Mouse (Mus musculus) regulatory T cell (primary cell): ENCODE data around the gene Chd1l.

Source experiments
- in situ Hi-C: fragments of 300-600 bp; cut with MboI, MseI; formaldehyde crosslinking; loops from one replicate; pipeline ENCODE4 v1.15.1; 2025; ENCODE audit warnings: high pct_unique_total_duplicates

Chd1l gene

DNA sequence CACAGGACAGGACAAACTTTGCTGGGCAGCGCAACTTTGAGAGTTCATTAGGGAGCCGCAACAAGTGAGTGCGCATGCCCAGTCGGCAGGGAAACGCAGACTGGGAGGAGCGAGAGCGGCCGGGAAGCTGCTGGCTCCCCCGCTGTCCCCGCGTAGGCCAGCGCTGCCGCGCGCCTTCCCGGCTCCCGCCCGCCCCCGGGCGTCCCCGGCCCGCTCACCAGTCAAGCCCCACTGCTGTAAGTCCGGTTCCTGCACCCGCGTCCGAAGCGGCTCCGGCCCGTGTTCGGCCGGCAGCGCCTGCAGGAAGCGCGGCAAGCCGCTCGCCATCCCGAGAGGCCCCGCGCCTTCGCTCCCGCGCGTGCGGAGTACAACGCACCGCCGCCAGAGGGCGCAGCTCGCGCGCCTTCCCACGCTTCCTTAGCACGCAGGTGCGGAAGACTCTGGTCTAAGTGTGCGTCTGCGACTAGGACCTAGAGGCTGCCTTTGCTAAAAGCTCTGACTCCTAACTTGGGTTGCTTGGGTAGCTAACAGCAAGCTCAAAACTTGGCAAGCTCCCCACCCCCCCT lies at the start of gene Chd1l:
Gene Chd1l, minus strand, starts transcription at position 359 of the 566 bp plus-strand sequence.
- in situ Hi-C loops, result loop anchor here (10.0 kb wide), 1 partner anchor 1625 kb away; no protein-coding TSS in a partner anchor

DNA sequence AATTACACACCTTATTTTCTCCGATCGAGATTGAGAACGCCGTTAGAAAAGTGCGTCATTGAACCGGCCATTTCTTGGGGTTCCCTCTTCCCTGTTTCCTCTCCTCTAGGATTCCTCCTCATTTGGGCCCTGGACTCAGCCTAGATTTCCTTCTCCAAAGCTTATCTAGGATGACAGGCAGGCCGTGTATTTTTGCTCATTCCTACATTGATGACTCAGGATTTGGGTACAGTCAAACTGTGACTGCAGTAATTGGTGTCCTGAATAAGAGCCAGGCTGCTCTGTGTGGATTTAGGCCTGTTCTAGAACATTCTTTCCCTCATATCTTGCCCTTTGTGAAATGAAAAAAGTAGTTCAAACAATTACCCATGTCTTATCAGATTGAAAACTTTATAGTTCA lies 49.7 kb upstream of the Chd1l start:
- in situ Hi-C loops, result no loop called here

DNA sequence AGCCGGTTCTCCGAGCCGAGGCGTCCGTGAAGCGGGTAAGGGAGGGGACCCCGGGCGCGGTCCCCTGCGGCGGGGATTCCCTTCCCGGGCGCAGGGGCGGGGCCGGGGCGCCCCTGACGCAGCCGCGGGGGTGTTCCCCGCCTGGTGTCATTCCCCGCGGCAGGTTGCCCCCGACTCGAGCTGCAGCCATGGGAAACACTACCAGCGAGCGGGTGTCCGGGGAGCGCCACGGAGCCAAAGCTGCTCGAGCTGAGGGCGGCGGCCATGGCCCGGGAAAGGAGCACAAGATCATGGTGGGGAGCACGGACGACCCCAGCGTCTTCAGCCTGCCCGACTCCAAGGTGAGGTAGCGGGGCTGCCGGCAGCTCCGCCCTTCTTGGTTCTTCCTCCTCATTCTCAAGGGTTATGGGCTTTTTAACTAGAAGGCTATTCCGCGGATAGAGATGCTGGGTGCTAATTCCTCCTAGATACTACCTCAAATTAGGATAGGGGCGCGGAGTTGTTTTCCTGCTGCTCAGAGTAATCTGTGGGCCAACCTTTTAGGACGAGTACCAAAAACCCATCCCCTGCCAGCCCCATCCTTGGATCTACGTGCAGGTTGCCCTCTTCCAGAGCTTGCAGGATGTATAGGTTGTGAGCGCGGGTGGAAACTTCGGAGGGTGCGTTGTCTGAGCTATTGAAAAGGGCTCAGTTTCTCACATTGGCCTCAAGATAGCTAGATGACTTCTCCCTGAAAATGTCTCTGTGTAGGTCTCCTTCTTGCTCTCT lies 48.6 kb upstream of the Chd1l start:
- in situ Hi-C loops, result no loop called here

DNA sequence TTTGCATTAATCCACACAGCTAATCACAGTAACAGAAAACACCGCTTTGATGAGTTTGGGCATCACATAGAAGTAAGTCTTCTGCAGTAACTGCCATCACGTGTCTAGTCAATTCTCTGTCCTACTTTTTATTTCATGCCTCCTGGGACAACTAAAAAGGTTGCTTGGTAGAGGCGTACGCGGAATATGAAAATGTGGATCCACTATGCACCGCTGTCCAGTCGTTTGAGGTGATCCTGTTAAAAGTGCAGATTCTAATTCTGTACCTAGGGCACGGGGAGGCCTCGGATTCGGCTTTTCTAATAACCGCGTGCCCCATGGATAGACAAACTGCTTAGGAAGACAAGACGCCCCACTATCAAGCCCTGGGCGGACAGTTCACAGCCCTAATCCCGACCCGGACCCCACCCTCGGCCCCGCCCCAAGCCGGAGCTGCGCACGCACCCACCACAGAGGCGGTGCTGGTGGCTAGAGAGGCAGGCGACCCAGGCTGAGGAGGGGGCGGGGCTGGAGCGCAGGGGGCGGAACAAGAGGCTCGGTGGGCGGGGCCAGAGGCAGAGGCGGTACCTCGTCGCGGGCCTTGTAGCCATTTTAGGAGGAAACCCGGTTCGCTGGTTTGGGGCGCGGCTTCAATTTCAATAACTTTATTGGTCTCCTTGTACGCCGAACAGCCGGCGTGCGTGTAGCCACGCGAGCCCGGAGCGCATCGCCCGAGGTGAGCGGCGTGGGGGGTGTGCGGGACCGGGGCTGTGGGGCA lies 47.8 kb upstream of the Chd1l start, which contains the start of gene Prkab2:
Gene Prkab2, plus strand, starts transcription at position 539 of the 757 bp plus-strand sequence.
- in situ Hi-C loops, result no loop called here

DNA sequence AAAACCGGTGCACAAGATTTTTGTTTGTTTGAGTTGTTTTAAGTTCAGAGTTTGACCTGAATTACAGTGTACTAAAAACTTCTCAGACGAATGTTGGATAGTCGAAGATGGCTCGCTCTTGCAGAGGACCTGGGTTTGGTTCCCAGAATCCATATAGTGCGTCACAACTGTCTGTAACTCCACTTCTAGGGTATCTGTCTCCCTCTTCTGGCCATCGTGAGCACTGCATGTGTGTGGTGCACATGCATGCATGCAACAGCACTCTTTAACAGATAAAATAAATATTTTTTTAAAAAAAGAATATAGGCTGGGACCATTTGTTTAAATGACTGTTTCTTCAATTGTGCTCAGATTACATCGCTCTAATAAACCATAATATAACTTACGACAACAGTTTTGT lies 44.9 kb upstream of the Chd1l start:
- in situ Hi-C loops, result no loop called here

DNA sequence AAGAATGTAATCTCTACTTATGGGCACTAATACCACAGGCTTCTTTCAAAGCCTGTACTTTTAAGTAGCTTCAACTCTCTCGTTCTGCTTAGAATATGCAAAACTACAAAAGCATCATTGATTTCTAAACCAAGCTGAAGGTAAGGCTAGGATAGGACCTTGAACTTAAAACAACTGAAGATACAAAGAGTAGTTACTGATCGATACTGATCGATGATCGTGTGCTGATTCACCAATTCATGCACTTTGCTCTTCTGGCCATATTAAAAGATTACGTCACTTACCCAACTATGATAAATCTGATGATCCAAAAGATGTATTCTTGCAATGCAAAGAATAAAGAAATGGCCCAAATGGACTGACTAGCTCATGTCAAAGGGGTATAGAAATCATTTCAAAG lies 43.8 kb upstream of the Chd1l start:
- in situ Hi-C loops, result no loop called here

DNA sequence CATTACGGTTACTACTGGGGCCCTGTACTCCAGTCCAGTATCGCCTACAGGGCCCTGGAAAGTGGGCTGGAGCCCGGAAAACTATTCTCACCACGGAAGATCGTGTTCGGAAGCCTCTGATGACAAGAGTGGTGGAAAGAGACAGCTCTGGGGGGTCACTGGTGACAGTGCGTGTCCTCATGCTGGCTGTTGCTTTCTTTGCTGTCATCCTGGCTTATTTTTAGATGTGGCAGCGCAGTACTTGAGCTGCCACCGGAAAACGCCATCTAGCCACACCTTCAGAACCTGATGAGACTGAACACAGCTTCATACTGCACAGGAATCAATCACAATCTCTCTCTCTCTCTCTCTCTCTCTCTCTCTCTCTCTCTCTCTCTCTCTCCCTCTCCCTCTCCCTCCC lies 41.6 kb upstream of the Chd1l start:
- in situ Hi-C loops, result no loop called here

DNA sequence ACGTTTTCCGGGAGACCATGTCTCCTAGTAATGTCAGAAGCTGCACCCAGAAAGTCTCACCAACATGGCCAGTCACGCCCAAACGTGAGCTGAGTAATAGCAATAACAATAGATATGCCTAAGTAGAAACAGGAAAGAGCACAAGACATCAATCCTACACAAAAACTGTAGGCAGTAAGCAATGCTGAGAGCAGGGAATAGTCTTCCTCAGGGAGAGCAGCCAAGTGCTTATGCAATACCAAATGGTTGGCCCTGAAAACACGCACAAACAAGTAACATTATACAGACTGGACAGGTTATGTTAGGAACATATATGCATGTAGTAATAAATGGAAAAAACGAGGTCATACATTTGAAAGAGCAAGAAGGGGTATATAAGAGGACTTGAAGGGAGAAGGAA lies 39.5 kb upstream of the Chd1l start:
- in situ Hi-C loops, result no loop called here

DNA sequence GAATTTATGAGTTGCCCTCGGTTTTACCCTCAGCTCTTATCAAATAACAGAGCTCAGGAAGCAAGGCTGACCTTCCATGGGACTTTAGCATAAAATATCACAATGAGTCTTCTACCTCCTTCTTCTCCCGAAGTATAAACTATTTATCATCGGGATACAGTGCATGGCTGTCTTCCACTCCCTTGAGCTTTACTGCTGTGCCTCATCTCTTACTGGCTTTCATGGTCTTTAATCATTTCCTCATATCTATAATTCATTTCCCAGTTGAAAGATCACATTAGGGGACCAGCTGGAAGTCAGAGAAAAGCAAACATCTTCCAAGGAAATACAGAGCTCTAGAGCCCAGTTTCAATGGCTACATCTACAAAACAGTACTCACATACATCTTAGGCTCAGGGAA lies 39.0 kb upstream of the Chd1l start:
- in situ Hi-C loops, result no loop called here

DNA sequence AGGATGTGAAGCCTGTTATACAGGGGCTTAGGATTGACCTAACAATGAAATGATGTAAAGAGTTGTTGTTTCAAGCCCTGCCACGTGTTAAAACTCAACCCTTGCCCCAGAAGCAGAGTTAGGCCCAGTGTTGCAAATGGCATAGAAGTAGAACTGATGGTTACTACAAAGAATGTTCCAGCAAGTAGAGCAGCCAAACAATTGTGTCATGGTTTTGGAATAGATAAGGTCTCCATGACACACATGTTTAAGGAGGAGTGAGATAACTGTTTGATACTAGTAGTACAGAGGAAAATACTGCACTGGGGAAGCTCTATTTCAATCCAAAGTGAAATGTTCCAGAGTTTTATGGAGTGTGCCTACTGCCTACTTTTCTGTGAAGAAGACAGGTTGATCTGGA lies 38.5 kb upstream of the Chd1l start:
- in situ Hi-C loops, result no loop called here

DNA sequence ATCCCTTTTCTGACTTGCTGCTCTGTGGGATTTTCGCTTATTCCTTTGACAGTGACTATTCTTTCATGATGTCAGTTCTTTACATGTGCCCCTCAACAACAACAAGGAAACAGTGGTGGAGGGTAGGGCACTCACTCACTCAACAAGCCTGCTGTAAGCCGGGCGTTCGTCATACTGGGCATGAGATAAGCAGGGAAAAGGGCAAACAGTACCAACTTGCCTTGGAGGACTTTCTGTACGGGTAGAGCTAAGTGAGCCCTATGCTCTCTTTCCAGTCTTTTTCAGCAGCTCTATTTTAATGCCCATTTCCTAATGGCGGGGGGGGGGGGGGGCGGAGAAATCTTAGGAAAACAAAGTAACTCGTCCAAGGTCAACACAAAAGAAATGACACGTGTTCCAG lies 32.0 kb upstream of the Chd1l start:
- in situ Hi-C loops, result no loop called here

DNA sequence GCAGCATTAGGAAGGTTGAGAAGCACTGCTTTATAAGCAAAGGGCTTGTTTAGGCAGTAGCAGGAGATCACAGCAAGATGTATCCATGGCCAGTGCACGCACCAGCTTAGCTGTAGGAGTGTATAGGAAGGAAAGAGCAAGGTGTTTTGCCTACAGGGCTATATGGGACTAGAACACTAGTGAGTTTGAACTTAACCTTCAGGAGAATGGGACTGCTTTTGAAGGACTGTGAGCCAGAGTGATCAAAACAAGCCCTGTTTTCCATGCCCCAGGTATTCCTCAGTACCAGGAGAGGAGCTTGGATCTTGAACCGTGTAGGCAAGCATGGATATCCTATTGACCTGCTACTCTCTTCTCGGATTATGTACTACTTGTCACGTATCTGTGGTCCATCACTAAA lies 31.4 kb upstream of the Chd1l start:
- in situ Hi-C loops, result no loop called here

DNA sequence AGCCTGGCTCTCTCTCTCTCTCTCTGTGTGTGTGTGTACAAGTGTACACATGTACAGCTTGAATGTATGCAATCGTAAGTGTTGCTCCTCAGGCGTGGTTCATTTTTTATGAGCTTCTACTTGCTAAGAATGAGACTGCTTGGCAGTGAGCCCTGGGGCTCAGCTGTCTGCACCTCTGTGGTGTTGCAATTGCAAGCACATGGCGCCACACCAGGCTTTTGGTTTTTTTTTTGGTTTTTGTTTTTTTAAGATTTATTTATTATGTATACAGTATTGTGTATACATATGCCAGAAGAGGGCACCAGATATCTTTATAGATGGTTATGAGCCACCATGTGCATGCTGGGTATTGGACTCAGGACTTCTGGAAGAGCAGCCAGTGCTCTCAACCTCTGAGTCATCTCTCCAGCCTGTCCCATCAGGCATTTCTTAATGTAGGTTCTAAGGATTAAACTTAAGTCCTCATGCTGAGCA lies 24.3 kb upstream of the Chd1l start:
- in situ Hi-C loops, result no loop called here

DNA sequence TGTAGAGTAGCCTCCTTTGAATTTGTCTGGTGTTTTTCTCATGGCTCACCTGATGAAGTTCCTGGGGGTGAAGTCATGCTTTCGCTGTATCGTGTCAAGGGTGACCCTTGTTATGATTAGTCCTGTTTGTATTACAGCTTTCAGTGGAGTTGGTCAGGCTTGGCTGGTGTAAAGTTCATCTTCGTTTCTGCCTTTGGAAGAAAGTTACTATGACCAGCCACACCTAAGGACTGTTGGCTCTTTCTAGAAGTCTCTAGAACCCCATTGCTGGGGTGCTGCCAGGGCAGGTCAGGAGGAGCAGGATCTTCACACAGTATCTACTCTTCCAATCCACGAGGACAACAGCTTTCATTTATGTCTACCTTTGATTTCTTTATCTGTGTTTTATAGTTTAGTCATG lies 23.5 kb upstream of the Chd1l start:
- in situ Hi-C loops, result no loop called here

DNA sequence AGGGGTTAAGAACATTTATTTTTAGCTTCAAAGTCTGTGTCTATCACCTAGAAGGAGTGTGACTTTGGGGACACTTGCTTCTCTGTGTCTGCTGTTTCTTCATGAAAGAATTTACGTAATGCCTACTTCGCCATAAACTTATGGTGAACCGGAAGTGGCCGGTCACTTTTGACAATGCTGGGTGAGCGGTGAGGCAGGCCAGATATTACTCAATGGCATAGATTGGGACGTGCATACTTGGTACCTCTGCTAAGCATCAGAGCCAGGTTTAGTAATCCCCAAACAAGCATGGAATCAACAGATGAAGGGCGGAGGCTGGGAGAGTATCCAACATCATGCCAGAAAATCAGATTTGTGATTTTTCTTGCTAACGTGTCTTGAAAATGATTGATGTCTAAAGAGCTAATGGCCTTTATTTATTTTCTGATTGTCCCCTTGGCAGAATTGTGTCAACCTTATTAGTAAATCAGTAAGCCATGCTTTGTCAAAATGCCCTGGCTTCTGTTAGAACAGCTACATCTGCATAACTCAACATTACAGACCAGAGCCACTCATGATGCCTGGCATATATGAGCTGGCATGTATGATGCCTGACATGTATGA lies 21.4 kb upstream of the Chd1l start:
- in situ Hi-C loops, result no loop called here

DNA sequence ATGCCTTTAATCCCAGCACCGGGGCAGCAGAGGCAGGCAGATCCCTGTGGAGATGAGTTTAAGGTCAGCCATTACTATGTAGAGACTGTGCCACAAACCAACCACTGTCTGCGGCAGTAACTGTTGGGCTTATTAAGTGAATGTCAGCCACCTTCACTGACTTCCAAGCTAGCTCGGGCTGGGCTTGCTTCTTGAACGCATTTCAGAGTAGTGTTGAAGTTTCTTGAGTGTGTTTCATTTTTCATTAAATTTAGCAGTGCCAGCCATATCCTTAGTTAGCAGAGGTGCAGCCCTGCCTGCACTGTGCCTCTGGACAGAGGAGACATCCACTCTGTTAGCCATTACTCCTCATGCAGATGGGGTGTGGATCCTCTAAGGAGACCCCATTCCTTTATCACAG lies 20.7 kb upstream of the Chd1l start:
- in situ Hi-C loops, result no loop called here

DNA sequence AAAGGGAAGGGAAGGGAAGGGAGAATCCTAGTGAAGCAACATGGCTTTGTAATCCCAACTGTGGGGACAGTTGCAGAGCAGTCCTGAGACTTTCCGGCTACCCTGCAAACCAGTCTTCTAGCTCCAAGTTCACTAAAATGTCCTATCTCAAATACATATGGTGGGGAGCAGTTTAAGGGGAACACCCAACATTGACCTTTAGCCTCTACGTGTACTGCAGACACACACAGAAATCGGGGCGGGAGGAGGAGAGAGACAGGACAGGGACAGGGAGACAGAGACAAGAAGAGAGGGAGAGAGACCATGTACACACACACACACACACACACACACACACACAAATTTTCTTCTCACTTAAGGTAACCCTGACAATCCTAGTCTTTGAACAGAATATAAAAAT lies 19.9 kb upstream of the Chd1l start:
- in situ Hi-C loops, result no loop called here

DNA sequence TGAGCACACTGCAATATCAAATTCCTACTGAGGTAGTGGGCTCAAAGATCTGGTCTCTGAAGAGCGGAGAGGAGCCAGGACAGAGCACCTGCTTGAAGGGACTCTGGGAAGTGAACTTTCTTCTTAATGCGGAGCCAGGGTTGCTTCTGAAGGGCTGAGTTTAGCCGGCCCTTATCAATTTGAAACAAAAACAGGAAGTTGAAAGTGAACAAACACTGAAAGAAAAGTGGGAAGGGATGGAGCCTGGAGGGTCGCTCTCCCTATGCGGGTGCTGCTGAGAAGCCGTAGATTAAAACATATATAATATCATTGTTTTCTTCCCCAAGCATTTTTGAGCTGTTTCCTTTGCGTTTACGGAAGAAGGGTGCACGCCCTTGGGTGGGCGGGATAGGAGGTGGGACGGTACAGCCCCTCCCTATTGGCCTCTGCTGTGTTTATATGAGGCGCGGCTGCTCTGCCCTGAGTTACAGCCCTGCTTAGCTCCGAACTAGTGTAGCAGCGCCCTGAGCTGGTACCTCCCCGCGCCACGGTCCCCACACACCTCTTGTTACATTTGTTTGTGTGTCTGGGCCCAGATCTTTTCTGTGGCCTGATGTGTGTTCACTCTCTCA lies 18.5 kb upstream of the Chd1l start, which contains the start of gene Fmo5:
Gene Fmo5, plus strand, starts transcription at position 414 of the 611 bp plus-strand sequence.
- in situ Hi-C loops, result no loop called here

DNA sequence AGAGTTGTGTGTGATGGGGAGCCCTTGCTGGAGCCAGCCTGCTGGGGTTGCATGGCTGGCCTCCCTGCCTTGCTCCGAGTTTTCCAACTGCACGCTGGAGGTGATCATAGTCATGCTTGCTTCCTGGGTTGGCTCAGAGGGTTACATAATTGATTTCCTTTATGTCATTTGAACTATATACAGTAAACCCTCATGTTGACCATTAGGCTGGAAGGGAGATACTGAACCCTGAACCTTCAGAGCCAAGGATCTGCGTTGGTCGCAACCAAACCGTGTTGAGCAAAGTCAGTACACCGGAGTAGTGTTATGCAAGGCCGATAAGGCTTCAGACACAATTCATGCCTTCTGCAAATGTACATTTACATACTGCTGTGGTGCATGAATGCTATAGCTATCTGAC lies 17.9 kb upstream of the Chd1l start:
- in situ Hi-C loops, result no loop called here

DNA sequence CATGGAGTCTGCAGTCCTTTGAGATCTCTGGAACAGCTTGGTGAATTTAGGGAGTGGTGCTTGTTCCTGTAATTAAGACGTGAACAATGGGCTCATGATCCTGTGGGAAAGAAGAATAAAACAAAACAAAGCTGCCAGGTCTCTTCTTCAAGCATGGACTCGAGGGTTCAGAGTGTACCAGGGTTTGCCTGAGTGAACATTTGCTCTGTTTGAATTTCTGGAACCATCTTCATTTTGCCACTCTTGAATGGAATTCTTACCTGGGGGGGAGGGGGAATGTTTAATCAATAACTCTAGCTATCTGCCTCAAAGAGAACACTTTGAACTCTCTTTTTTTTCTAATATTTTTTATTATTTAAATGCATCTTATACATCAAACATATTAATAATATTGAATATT lies 14.6 kb upstream of the Chd1l start:
- in situ Hi-C loops, result no loop called here

DNA sequence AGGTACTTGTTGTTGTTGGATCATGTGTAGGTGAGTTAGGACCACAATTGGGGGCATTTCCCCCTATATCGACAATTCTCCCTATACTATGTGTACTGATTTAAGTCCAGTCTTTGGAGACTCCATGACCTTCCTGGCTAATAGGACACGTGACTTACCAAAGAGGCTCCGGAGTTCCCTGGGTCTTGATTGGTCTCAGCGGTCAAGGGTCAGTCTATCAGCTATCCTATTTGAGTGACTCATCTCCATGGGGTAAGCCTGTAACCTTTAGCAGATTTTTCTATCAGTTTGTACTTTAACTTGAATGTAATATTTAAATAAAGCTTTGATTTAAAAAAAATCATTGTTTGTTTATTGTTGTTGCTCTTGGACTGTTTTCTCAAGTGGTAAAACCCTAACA lies 10.7 kb upstream of the Chd1l start:
- in situ Hi-C loops, result no loop called here

DNA sequence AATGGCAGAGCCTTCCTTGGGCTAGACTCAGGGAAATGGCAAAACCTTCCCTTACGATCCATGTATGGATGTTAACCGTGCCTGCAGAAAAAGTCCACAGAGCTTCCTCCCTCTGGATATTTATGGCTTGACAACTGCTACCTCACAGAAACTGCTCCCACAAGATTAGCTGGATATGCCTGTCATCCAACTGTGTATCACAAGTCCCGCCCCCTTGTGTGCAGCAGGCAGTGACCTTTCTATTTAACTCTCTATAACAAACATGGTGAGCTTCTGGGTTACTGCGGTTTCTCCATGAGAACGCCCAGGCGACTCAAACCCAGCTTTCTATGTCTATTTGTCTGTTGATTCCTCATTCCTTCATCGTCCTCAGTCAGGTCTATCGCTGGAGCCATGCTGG lies 7.9 kb upstream of the Chd1l start:
- in situ Hi-C loops, result loop anchor here (10.0 kb wide), 1 partner anchor 1617 kb away; no protein-coding TSS in a partner anchor
